Mouse (Mus musculus) limb, embryonic 14.5 days (tissue): ENCODE results near the gene Cfi. TPM values are rescaled to one million over a fixed set of nuclear protein-coding genes. Genes with fewer than 3 reads are reported as not detected.

Experiments
- ATAC-seq: fragments of 200-750 bp; cut with Nextera tagmentation; 2 replicates; pipeline ENCODE4 v1.8.0; 2017; ENCODE audit warnings: low read depth, moderate number of reproducible peaks, moderate TSS enrichment; ENCODE audit not compliant: low FRiP score
- DNase-seq: peaks from one replicate; pipeline ENCODE4 v3.0.0-alpha.2; 2015; ENCODE audit warnings: low spot score
- H3K27ac ChIP-seq: fragments of 300-500 bp; sonication (generic); replicated peaks from 2 replicates; pipeline ENCODE4 v1.5.1; 2014; ENCODE audit warnings: low read depth, mild to moderate bottlenecking, low read length, moderate library complexity, mixed read lengths
- H3K27me3 ChIP-seq: fragments of 300-500 bp; sonication (generic); 2 replicates; pipeline ENCODE4 v1.6.1; 2014; ENCODE audit warnings: low read length, mixed read lengths; ENCODE audit not compliant: control insufficient read depth, insufficient read depth
- H3K36me3 ChIP-seq: fragments of 300-500 bp; sonication (generic); 2 replicates; pipeline ENCODE4 v1.6.1; 2014; ENCODE audit warnings: mild to moderate bottlenecking, low read length, moderate library complexity, mixed read lengths; ENCODE audit not compliant: control insufficient read depth, insufficient read depth
- H3K4me1 ChIP-seq: fragments of 300-500 bp; sonication (generic); 2 replicates; pipeline ENCODE4 v1.6.1; 2014; ENCODE audit warnings: antibody characterized with exemption, low read length, mixed read lengths; ENCODE audit not compliant: control insufficient read depth, insufficient read depth
- H3K4me2 ChIP-seq: fragments of 300-500 bp; sonication (generic); replicated peaks from 2 replicates; pipeline ENCODE4 v1.6.1; 2014; ENCODE audit warnings: low read depth, mild to moderate bottlenecking, low read length, moderate library complexity; ENCODE audit not compliant: severe bottlenecking
- H3K4me3 ChIP-seq: fragments of 300-500 bp; sonication (generic); replicated peaks from 2 replicates; pipeline ENCODE4 v1.5.1; 2014; ENCODE audit warnings: low read length
- H3K9ac ChIP-seq: fragments of 300-500 bp; sonication (generic); 2 replicates; pipeline ENCODE4 v1.6.1; 2014; ENCODE audit warnings: mild to moderate bottlenecking, low read depth, low read length, moderate library complexity; ENCODE audit not compliant: severe bottlenecking
- H3K9me3 ChIP-seq: fragments of 300-500 bp; sonication (generic); 2 replicates; pipeline ENCODE4 v1.6.1; 2016; ENCODE audit warnings: low read length; ENCODE audit not compliant: control insufficient read depth
- POLR2A ChIP-seq: fragments of 200-500 bp; IDR thresholded peaks from 2 replicates; pipeline ENCODE4 v1.8.0; 2012; ENCODE audit warnings: inconsistent platforms, mild to moderate bottlenecking, moderate library complexity, borderline replicate concordance; ENCODE audit not compliant: insufficient read depth, insufficient read length; ENCODE audit errors: extremely low read depth
- WGBS: fragments of 180-500 bp; shearing (Covaris S2); extraction: QIAGEN DNeasy Blood & Tissue Kit; methylation state at CpG from one replicate; pipeline ENCODE4 v1.1.7; 2014; 5-methylcytosine and 5-hydroxymethylcytosine counted together
- polyA plus RNA-seq, 2 experiments: library from polyadenylated mRNA; depleted of rRNA in 1 of 2; stranded (reverse) in 1 of 2; unstranded in 1 of 2; fragments of >200 nt; fragmentation: Nextera tagmentation in 1 of 2; extraction: Ambion mirVana in 1 of 2; gene quantifications; 2 replicates each; pipeline versions ENCODE4 v1.2.1 to v1.2.3; 2012 to 2014

The Cfi gene
- polyA plus RNA-seq, 2 experiments: 0.20 to 0.23 TPM

DNA sequence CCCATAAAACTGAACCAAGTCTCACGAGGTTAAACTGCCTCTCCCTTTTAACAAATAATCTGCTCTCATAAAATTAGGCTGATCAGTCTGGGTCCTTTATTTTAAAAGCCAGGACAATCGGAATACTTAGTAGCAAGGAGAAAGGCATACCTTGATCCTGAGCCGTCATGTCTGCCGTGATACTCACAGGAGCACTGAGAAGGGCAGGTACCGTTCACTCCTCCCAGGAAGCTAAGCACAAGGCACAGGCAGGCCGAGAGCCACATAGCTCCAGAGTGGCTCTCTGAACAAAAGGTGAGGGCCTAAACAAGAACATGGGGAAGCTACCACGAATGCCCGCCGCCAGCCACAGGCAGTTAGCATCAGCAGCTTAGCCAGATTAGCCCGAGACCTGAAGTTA is 31.9 kb upstream of the Cfi start, which contains the start of gene Lrit3:
TSS of gene Lrit3 (minus strand) at position 266 of the 400 bp plus-strand sequence.
- ATAC-seq: no peak
- TF ChIP-seq POLR2A: no peak
- no peaks in the 10 kb centered on the region for H3K36me3 ChIP-seq
- WGBS: 71% methylated on average over 10 of the region's 10 CpGs
- H3K4me2 ChIP-seq: no peak within 1 kb of the TSS
- no peaks in the 10 kb centered on the region for H3K27me3 ChIP-seq
- H3K9ac ChIP-seq: no peak within 1 kb of the TSS
- H3K4me1 ChIP-seq: no peaks in the 10 kb centered on the region
- no peak within 1 kb of the TSS for H3K4me3 ChIP-seq
- DNase-seq: no peak
- no peaks in the 10 kb centered on the region for H3K9me3 ChIP-seq
- no peak within 1 kb of the TSS for H3K27ac ChIP-seq

DNA sequence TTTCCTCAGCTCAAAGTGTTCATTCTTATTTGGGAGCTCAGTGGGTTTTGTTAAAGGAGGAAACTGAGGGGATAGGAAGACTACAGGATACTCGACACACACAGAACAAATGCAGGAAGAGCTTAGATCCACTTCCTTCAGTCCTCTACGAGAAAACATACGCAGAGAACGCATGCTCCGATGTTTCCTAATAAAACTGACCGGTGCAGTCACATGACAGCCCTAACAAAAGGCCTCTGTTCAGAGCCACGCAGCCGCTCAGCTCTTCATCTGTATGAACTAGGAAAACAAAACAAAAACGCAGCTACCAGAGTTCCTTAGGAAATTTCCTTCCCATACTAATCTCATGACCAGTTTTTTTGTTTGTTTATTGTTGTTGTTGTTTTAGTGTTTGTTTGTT is 14.8 kb upstream of the Cfi start:
- Histone ChIP-seq H3K4me1 (no peaks in the 10 kb centered on the region), H3K4me2 (no peak overlapping the region), H3K9me3 (no peaks in the 10 kb centered on the region), H3K27me3 (no peaks in the 10 kb centered on the region), H3K9ac (no peak overlapping the region), H3K4me3 (no peak overlapping the region), H3K27ac (no peak overlapping the region), H3K36me3 (peaks cover 32% of the 10 kb centered on the region)
- no peak for ATAC-seq
- 73% methylated on average over 9 of the region's 9 CpGs for WGBS
- no peak for DNase-seq
- no peak for TF ChIP-seq POLR2A

DNA sequence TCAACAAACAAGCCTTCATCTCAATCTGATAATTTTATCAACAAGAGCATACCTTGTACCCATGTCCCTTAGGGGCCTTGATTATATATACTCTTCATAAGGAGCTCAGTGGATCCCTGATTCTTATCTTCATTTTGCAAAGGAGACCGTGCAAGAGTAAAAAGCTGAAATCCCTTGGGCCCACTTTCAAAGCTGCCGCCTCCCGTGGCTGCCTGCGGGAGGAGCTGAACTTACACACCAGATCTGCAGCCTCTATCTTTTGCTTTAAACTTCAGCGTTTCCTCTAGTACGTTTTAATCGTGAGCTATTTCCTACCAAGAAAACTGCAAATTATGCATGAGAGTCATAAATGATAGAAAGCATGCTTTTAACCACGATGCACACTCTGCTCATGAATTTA is 13.9 kb upstream of the Cfi start:
- Histone ChIP-seq H3K27me3 (no peaks in the 10 kb centered on the region), H3K9ac (no peak overlapping the region), H3K9me3 (no peaks in the 10 kb centered on the region), H3K36me3 (peaks cover 41% of the 10 kb centered on the region), H3K4me2 (no peak overlapping the region), H3K27ac (no peak overlapping the region), H3K4me3 (no peak overlapping the region), H3K4me1 (no peaks in the 10 kb centered on the region)
- ATAC-seq: no peak
- WGBS: 78% methylated on average over 8 of the region's 8 CpGs
- DNase-seq: no peak
- TF ChIP-seq POLR2A: no peak

DNA sequence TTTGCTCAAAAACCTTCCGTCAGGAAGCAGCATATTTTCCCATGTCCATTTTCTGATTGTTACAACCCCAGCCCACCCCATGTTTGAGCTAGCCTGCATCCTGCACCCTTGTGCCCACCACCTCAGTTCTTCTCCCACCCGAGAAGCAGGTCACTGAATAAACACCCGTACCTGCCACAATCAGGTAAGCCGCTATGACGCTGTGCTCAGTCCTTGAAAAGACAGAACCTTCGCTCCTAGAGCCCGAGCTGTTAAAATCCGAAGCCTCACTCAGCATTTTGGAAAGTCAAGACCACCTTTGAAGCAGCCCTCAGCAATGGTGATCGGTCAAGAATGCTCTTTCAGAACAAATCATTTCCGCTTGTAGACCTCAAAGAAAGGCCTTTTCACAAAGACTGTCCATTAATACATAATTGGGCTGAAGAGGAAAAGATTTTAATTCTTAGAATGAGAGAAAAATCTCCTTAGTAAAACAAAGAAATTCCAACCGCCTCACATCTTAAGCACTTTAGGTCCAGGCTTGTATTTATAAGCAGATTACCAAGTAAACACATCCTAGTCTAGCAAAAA is 13.4 kb upstream of the Cfi start, which contains the start of gene Rrh:
TSS of gene Rrh (minus strand) at position 382 of the 570 bp plus-strand sequence.
- WGBS: 95% methylated on average over 11 of the region's 11 CpGs
- H3K27ac ChIP-seq: no peak within 1 kb of the TSS
- DNase-seq (no peak), ATAC-seq (no peak)
- H3K4me2 ChIP-seq: no peak within 1 kb of the TSS
- no peaks in the 10 kb centered on the region for H3K9me3 ChIP-seq
- no peak for TF ChIP-seq POLR2A
- H3K4me1 ChIP-seq: no peaks in the 10 kb centered on the region
- no peak within 1 kb of the TSS for H3K9ac ChIP-seq
- H3K4me3 ChIP-seq: no peak within 1 kb of the TSS
- no peaks in the 10 kb centered on the region for H3K27me3 ChIP-seq
- H3K36me3 ChIP-seq: peaks cover 43% of the 10 kb centered on the region

DNA sequence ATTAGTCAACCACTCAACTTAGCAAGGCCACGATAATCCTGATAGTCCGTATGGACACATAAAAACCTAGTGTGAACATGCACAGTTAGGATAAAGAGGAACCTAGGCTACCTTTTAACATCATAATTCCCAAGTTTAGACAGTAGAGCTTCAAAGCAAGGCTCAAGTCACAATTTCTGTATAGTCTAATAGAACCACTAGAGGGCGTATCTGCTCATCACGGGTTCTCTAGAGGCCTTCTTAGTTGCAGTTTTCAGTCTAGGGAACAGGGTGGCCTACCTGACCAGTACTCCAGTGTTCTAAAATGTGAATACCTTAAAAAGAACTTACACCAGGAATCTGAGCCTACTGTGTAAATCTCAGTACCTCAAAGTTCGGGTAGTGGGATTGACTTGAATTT is 12.4 kb upstream of the Cfi start:
- H3K9me3 ChIP-seq: no peaks in the 10 kb centered on the region
- H3K4me2 ChIP-seq: no peak overlapping the region
- WGBS: 65% methylated on average over 5 of the region's 5 CpGs
- H3K4me1 ChIP-seq: no peaks in the 10 kb centered on the region
- DNase-seq (peak; percentile 69), ATAC-seq (no peak)
- no peak overlapping the region for H3K4me3 ChIP-seq
- no peaks in the 10 kb centered on the region for H3K27me3 ChIP-seq
- H3K27ac ChIP-seq: no peak overlapping the region
- no peak overlapping the region for H3K9ac ChIP-seq
- TF ChIP-seq POLR2A: no peak
- peaks cover 46% of the 10 kb centered on the region for H3K36me3 ChIP-seq

DNA sequence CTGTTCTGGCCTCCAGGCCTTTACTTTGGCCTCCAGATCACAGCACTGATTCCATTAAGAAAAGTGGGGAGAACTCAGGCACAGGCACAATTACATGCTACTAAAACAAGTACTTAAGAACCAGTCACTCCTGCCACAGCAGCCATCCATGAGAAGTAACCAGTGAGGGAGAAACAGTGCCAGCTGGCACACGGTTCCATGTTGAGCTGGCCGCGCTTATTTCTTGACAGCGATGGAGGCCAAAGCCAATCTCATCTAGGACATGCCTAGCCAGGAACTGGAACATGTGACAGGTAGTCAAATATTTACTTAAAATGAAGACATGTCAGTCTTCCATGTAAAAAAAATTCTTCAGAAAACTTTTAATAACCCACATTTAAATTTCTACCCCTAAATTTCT is 11.5 kb upstream of the Cfi start:
- Histone ChIP-seq H3K36me3 (peaks cover 48% of the 10 kb centered on the region), H3K27ac (no peak overlapping the region), H3K4me2 (no peak overlapping the region), H3K4me3 (no peak overlapping the region), H3K9ac (no peak overlapping the region), H3K27me3 (no peaks in the 10 kb centered on the region), H3K9me3 (no peaks in the 10 kb centered on the region), H3K4me1 (no peaks in the 10 kb centered on the region)
- no peak for TF ChIP-seq POLR2A
- WGBS: 91% methylated on average over 4 of the region's 4 CpGs
- DNase-seq: no peak
- ATAC-seq: no peak
